Mouse (Mus musculus): ENCODE data around the gene Fbxl7.

Fbxl7 gene

DNA sequence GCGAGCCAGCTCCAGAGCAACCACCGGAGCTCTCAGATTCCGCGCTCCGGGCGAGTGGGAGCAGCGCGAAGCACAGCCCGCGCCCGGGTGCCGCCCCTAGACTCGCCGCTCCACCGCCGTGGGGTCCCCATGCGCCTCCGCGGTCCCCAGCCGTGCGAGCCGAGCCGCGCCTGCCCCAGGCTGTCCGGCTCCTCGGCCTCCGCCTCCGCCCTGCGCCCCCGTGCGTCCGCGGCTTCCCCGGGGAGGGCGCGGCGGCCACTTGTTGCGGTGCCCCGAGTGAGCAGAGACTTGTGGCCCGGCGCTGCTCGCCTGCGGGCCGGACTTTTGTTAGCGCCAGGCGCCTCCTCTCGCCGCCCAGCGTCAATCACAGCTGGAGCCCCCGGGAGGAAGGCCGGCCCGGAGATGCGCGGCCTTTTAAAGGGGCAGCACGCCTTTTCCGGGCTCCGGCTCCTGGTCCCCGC, at the start of gene Fbxl7:
Gene Fbxl7 (minus strand): TSS at position 330 of the 461 bp plus-strand sequence.
- peak; percentile 82 for DNase-seq (ENCODE audit: low spot score)

- DNase-seq (ENCODE audit: low spot score), result no peak
These were observed 26.6 kb upstream of the Fbxl7 start for GRCm38 (mm10) chr15:26922026-26922425.

GRCm38 (mm10) chr15:26913427-26913826, 18.0 kb upstream of the Fbxl7 start:
- DNase-seq (ENCODE audit: low spot score), result no peak

GRCm38 (mm10) chr15:26895761-26896160, 381 bp upstream of the Fbxl7 start:
- no peak for DNase-seq (ENCODE audit: low spot score)

DNA sequence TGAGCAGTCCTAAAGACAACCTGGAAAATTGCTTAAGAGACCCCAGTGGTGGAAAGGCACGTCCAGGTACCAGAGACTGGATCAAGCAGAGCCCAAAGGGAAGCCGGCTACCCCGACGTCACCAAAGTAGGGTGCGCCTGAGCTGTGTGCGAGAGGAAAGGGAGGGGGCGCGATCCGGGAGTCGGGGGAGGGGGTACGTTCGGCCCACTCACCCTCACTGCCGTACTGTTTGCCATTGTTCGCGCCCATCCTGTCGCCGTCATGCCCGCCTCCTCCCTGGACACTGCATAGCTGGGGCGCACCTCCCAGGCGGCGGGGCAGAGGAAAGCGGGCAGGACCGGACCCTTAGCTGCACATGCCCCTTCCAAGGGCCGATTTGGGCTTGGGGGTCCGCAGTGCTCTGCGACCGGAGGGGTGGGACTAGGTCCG, 565 bp downstream of the Fbxl7 start:
- DNase-seq (ENCODE audit: low spot score), result peak; percentile 54

DNA sequence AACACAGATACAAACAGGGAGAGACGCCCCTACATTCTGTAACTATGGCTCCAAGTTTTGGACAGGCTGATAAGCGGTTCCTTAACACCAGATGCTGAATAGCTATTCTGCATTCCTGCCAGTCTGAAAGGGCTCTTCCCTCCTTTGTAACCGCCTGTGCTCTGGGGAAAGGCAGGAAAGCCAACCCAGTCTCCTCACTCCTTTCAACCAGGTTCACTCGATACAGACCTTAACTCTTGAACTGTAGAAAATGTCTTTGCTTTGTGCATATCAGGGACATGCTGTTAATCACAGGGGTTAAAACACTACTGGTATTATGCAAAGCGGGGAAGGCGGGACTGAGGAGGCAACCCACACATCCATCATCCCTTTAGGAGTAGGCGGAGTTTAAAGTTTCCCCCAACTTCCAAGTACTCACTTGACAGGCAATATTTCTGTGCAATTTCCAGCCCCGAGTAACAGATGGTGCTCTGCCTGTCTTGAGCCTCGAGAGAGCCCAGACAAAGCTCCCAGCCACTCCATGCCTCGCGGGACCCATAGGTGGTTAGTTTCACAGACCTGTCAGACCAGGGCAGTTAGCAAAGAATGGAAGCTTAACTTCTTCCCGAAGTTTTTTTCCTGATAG, 1.2 kb downstream of the Fbxl7 start:
- peak; percentile 65 for DNase-seq (ENCODE audit: low spot score)

- DNase-seq (ENCODE audit: low spot score), result no peak
These were observed 2.2 kb downstream of the Fbxl7 start for GRCm38 (mm10) chr15:26893136-26893535.

- no peak for DNase-seq (ENCODE audit: low spot score)
These were observed 5.4 kb downstream of the Fbxl7 start for GRCm38 (mm10) chr15:26889971-26890370.

GRCm38 (mm10) chr15:26888170-26888569, 7.2 kb downstream of the Fbxl7 start:
- DNase-seq (ENCODE audit: low spot score), result no peak

DNA sequence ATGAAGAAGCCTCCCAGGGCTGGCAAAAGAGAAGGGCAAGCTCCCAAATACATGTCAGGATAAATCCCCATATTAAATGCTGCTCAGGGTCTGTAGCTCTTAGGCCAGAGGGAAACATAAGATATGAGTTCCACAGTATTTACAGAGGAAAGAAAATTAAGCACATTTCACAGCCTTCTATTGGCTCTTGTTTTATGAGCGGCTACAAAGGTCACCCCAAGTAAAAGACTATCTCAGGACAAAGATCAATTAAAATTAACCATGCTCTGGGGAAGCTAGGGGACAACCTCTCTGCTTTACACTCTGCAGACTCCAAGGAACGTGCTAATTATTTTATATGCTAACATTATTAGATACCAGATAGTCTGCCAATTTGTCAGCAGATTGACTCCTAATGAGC, 9.4 kb downstream of the Fbxl7 start:
- DNase-seq (ENCODE audit: low spot score), result no peak

GRCm38 (mm10) chr15:26880212-26880956, 15.0 kb downstream of the Fbxl7 start:
- no peak for DNase-seq (ENCODE audit: low spot score)

GRCm38 (mm10) chr15:26875687-26876086, 19.7 kb downstream of the Fbxl7 start:
- DNase-seq (ENCODE audit: low spot score), result peak; percentile 40

- DNase-seq (ENCODE audit: low spot score), result no peak
These were observed 23.1 kb downstream of the Fbxl7 start for GRCm38 (mm10) chr15:26872234-26872633.

GRCm38 (mm10) chr15:26869197-26869596, 26.2 kb downstream of the Fbxl7 start:
- no peak for DNase-seq (ENCODE audit: low spot score)

- no peak for DNase-seq (ENCODE audit: low spot score)
These were observed 27.9 kb downstream of the Fbxl7 start for GRCm38 (mm10) chr15:26867521-26867920.

DNA sequence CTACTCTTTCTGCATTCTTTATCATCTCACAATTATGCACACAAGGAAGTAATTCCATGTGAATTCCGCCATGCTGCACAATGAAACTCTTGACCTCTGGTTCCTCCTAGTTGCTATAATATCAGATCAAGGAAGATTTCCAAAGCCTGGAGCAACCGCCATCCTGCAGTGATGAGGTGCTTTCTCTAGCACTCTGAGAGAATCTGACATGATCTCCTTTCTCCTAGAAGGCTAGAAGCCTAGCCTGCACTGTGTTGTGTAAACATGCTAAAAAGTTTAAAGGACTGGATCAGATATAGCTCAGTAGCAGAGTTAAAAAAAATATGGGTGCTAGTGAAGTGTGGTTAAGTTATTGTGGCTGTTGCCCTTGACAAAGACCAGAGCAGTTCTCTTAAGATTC, 33.2 kb downstream of the Fbxl7 start:
- no peak for DNase-seq (ENCODE audit: low spot score)

GRCm38 (mm10) chr15:26849626-26850025, 45.8 kb downstream of the Fbxl7 start:
- DNase-seq (ENCODE audit: low spot score), result no peak

DNA sequence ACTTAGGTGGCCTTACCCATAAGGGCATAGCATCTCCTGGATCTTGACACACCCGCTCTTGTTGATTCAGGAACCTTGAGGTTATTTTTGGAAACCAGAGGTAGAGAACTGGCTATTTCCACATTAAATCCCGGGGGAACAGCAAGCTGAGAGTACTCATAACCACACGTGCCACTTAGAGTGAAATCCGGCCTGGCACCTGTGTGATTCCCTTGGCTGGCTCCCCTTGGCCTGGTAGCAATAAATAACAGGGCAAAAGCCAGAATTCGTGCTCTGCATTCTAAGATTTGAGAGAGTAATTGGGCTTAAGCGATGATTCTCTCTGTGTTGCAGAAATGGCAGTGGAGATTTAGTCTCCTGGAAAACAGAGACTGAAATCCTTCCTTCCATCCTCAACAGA, 53.2 kb downstream of the Fbxl7 start:
- no peak for DNase-seq (ENCODE audit: low spot score)

- DNase-seq (ENCODE audit: low spot score), result no peak
These were observed 57.0 kb downstream of the Fbxl7 start for GRCm38 (mm10) chr15:26838386-26838785.

GRCm38 (mm10) chr15:26837200-26837599, 58.2 kb downstream of the Fbxl7 start:
- peak; percentile 5 for DNase-seq (ENCODE audit: low spot score)

DNA sequence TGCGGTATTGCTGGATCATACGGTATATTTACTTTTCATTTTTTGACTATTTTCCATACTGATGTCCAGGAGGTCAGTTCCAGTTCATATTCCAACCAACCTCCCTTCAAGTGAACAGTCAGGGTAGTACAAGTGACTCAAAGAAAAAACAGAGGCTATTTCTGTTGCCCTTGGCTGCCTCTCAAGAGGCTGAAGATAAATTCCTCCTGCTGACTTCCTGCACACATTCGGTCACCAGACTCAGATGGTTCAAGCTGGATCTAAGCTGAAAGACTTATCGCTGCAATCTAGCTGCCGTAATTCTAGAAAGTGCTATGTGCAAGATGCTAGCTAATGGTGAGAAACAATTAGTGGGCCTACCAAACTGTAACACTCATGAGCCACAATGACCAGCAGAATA, 61.0 kb downstream of the Fbxl7 start:
- DNase-seq (ENCODE audit: low spot score), result no peak

DNA sequence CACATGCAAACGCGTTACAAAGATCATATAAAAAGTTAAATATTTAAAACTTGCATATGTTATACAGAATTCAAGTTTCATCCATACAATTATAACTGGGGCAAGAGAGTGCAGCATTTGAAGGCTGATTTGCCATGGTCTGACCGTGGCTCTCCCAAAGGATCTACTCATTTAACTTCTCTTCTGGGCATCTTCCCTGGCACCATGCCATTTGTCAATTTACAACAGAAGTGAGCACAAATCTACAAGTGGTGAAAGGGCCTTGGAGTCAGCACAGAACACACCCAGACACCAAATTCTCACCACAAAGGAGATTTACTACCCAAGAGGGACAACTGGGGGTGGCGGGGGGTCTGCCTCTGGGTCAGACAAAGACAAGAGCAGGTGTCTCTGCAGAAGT, 64.2 kb downstream of the Fbxl7 start:
- no peak for DNase-seq (ENCODE audit: low spot score)

GRCm38 (mm10) chr15:26816931-26817330, 78.4 kb downstream of the Fbxl7 start:
- no peak for DNase-seq (ENCODE audit: low spot score)

- DNase-seq (ENCODE audit: low spot score), result no peak
These were observed 82.5 kb downstream of the Fbxl7 start for GRCm38 (mm10) chr15:26812856-26813255.
